Mouse (Mus musculus) kidney, adult 2 months (tissue): ENCODE data around the gene Zbtb17.

Source experiments
- CTCF ChIP-seq: fragments of 200-500 bp; conservative IDR thresholded peaks from 2 replicates; pipeline ENCODE4 v1.5.1; 2011; ENCODE audit warnings: low read depth, mild to moderate bottlenecking, control low read depth, low read length, moderate library complexity, mixed read lengths; ENCODE audit not compliant: insufficient read depth, insufficient read length
- POLR2A ChIP-seq: fragments of 200-500 bp; IDR thresholded peaks from one replicate; pipeline ENCODE4 v1.6.1; 2011; ENCODE audit warnings: low read depth, low read length, control low read depth

DNA sequence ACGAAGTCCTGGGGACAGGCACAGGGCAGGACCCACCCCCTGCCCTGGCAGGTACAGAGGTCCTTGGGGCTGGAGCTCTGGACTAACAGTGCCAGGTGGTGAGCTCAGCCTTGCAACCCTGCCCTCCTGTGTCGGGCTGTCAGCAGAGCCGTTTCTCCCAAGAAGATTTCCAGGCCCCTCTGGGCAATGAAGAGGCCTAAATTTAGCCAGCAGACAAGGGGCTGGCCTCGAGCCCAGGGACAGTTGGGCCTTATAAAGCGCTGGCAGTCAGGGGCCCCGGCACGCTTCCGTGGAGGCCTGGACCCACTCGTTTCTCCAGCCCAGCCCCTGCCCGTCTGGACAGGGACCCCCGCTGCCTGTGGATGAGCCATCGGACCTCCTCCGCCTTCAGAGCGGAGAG lies 23.0 kb upstream of the Zbtb17 start:
- TF ChIP-seq CTCF (no peak), POLR2A (no peak)
